Mouse (Mus musculus) kidney, adult 2 months (tissue): Measurements from ENCODE around the gene Elmod3. TPM values are rescaled to one million over a fixed set of nuclear protein-coding genes. Genes with fewer than 3 reads are reported as not detected.

Experiments used
- DNase-seq: peaks from one replicate; pipeline ENCODE4 v3.0.0; 2021
- H3K27ac ChIP-seq: fragments of 200-500 bp; 2 replicates; pipeline ENCODE4 v1.5.1; 2012; ENCODE audit warnings: low read depth, low read length, control low read depth, inconsistent platforms; ENCODE audit not compliant: insufficient read depth
- H3K27me3 ChIP-seq: fragments of 200-500 bp; replicated peaks from 2 replicates; pipeline ENCODE4 v1.6.1; 2012; ENCODE audit warnings: mild to moderate bottlenecking, moderate library complexity, low read length, inconsistent platforms; ENCODE audit not compliant: control insufficient read depth, insufficient read depth
- H3K36me3 ChIP-seq: fragments of 200-500 bp; 2 replicates; pipeline ENCODE4 v1.6.1; 2012; ENCODE audit warnings: mild to moderate bottlenecking, moderate library complexity, low read length, inconsistent platforms; ENCODE audit not compliant: control insufficient read depth, insufficient read depth
- H3K4me1 ChIP-seq: fragments of 200-500 bp; 2 replicates; pipeline ENCODE4 v1.6.1; 2011; ENCODE audit warnings: low read length; ENCODE audit not compliant: control insufficient read depth, insufficient read depth
- H3K4me3 ChIP-seq: fragments of 200-500 bp; 2 replicates; pipeline ENCODE4 v1.5.1; 2011; ENCODE audit warnings: mild to moderate bottlenecking, low read depth, low read length, control low read depth; ENCODE audit not compliant: insufficient read depth
- CTCF ChIP-seq: fragments of 200-500 bp; conservative IDR thresholded peaks from 2 replicates; pipeline ENCODE4 v1.5.1; 2011; ENCODE audit warnings: low read depth, mild to moderate bottlenecking, control low read depth, low read length, moderate library complexity, mixed read lengths; ENCODE audit not compliant: insufficient read depth, insufficient read length
- POLR2A ChIP-seq: fragments of 200-500 bp; IDR thresholded peaks from one replicate; pipeline ENCODE4 v1.6.1; 2011; ENCODE audit warnings: low read depth, low read length, control low read depth
- WGBS: fragments of 180-500 bp; shearing (Covaris S2); methylation state at CpG from one replicate; pipeline ENCODE4 v1.1.7; 2018; 5-methylcytosine and 5-hydroxymethylcytosine counted together
- polyA plus RNA-seq: library from polyadenylated mRNA; depleted of rRNA; stranded (reverse); fragments of >200 nt; gene quantifications from 2 replicates; pipeline ENCODE4 v1.2.3, GENCODE M21; 2012

Gene Elmod3
- polyA plus RNA-seq, 1 experiment = 43.0 TPM

DNA sequence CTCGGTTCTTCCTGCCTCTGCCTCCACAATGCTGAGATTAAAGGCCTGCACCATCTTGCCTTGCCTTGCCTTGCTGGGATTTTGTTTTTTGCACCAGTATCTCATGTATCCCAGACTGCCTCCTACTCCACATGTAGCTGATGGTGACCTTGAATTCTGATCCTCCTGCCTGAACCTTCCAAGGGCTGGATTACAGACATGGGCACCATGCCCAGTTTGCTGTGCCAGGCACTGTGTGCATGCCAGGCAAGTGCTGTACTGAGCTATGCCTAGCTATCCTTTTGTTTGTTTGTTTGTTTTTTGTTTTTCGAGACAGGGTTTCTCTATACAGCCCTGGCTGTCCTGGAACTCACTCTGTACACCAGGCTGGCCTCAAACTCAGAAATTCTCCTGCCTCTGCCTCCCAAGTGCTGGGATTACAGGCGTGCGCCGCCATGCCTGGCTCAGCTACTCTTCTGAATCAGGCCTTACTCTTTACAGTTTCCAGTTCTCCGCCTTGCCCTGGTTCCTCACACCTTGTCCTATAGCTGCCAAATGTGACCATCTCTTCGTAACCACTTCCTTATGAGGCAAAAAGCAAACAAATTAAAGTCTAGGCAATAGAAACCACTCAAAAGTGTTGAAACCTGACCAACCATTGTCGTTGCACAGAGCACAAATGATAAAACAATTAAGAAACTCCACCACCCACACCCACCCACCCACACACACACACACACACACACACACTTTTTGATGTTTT lies 25.6 kb upstream of the Elmod3 start:
- WGBS = 85% methylated on average over 8 of the region's 8 CpGs
- no peak overlapping the region for H3K27ac ChIP-seq

DNA sequence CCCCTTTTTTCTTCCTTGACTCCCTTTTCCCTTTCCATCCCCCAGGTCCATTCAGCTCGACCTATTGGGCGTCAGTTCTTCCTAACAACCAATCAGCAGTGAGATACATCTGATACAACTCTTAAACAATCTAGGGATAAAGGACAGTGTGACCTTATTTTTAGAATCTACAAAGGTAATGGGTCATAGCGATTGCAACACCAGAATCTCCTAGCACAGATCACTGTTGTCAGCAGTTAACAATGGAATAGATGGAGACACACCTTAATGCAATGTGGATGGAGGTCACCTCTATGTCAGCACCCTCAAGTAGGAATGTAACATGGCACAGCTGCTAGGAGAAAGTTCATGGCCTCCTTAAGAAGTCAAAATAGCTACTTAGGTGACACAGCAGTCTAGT lies 24.7 kb upstream of the Elmod3 start:
- H3K36me3 ChIP-seq = no peaks in the 10 kb centered on the region
- H3K27me3 ChIP-seq = no peaks in the 10 kb centered on the region
- H3K27ac ChIP-seq = no peak overlapping the region
- no peak overlapping the region for H3K4me3 ChIP-seq
- TF ChIP-seq POLR2A (no peak), CTCF (no peak)
- peaks cover 8% of the 10 kb centered on the region; the same call in 1 of the 2 replicates for H3K4me1 ChIP-seq
- 62% methylated on average over 3 of the region's 3 CpGs for WGBS
- DNase-seq = no peak

More for the DNA sequence above, 25.6 kb upstream of the Elmod3 start:
- Histone ChIP-seq H3K36me3 (no peaks in the 10 kb centered on the region), H3K27me3 (no peaks in the 10 kb centered on the region), H3K4me3 (no peak overlapping the region), H3K4me1 (peaks cover 5% of the 10 kb centered on the region; the same call in 1 of the 2 replicates)
- no peak for TF ChIP-seq POLR2A
- TF ChIP-seq CTCF = no peak
- DNase-seq = peak; percentile 89

DNA sequence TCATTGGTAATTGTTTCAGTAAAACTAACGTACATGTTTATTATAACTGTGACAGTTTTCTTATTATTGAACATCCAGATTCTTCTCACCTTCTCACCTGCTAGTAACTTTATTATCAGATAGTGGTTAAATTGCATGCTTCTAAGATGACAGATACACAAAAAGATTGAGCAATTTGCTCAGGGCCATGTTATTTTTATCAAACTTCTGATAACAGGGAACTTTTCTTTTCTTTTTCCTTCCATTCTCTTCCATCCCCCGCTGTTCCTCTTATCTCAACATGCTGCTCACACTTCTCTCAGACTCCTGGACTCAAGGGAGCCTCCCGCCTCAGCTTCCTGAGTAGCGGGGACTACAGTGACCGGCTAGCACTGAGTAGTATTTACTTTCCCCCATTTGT lies 22.7 kb upstream of the Elmod3 start:
- H3K36me3 ChIP-seq = no peaks in the 10 kb centered on the region
- no peak overlapping the region for H3K4me3 ChIP-seq
- WGBS = 90% methylated on average over 5 of the region's 5 CpGs
- TF ChIP-seq POLR2A = no peak
- no peak for TF ChIP-seq CTCF
- no peaks in the 10 kb centered on the region for H3K27me3 ChIP-seq
- H3K27ac ChIP-seq = no peak overlapping the region
- no peak for DNase-seq
- peaks cover 15% of the 10 kb centered on the region; the same call in 1 of the 2 replicates for H3K4me1 ChIP-seq

DNA sequence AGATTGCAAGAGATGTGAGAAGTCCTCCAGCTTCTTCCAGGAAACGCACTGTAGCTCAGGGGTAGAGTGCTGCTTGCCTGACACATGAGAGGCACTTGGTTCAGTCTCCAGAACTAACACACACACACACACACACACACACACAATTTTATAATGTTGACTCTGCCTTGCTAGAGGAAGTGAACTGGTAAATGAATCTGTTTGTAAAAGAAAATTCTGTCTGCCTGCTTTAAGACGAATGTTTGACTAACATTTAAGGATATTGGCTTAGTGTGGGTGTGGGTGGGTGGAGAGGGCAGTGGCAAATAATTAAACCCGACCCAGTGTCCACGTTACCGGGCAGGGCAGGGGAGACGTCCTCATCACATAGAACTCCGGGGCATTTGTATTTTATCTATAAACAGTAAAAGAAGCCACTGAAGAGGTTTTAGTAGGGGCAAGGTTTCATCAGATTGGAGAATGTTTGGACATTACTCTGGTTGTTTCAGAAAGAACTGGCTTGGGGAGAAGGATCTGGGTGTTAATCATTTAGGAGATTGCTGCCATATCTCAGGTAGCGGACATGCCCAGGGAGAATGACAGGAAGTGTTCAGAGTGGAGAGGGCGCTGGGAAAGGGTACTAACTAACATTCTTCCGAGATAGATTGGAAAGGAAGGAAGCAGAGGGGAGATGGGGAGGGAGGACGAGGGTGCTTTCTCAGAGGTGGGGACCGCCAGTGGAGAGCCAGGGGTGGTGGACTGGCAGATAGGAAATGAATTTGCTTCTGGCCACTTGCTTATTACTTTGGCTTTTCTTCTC lies 21.7 kb upstream of the Elmod3 start:
- TF ChIP-seq CTCF (no peak), POLR2A (no peak)
- Histone ChIP-seq H3K36me3 (no peaks in the 10 kb centered on the region), H3K27me3 (no peaks in the 10 kb centered on the region), H3K4me3 (peak overlapping the region; percentile 13; the same call in 1 of the 2 replicates), H3K27ac (peak overlapping the region; percentile 51), H3K4me1 (peaks cover 21% of the 10 kb centered on the region; the same call in 1 of the 2 replicates)
- peak; percentile 70 for DNase-seq
- WGBS = 8% methylated on average over 12 of the region's 12 CpGs

DNA sequence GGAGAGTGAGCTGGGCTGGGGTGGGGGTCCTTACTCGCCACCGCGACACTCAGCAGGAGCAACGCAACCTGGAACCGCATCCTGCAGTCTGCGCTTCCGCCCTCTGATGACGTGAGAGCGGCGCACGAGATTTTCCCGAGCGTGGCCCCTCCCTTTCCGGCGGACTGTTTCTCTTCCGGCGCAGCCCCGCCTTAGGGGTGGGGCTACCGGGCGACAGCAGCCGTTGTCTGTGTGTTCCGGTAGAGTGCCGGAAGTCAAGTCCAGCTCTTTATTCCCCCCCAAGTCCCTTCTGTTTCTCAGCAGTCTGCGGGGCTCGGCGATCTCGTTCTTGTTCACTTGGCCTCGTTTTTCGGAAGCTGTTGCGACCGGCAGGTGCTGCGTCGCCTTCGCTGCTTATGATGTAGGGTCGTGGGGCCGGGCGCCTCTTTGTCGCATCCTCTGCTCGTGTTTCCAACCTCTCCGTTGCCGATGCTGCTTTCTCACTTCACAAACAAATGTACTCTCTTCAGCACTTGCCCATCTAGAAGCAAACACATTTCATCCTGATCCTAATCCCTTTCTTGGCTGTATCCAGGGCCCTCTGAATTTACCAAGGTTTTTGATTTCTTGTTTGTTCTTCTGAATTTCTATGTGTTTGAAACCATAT lies 18.6 kb upstream of the Elmod3 start, which contains the start of gene Tgoln1:
Gene Tgoln1 (minus strand): TSS at position 358 of the 646 bp plus-strand sequence.
- Histone ChIP-seq H3K27me3 (no peaks in the 10 kb centered on the region), H3K36me3 (peaks cover 4% of the 10 kb centered on the region; the same call in 1 of the 2 replicates), H3K4me3 (peak within 1 kb of the TSS; percentile 94), H3K27ac (peak within 1 kb of the TSS; percentile 85), H3K4me1 (peaks cover 23% of the 10 kb centered on the region; the same call in 1 of the 2 replicates)
- DNase-seq = peak; percentile 97
- no peak for TF ChIP-seq CTCF
- TF ChIP-seq POLR2A = peak; percentile 71
- WGBS = under 1% methylated on average over 41 of the region's 41 CpGs

DNA sequence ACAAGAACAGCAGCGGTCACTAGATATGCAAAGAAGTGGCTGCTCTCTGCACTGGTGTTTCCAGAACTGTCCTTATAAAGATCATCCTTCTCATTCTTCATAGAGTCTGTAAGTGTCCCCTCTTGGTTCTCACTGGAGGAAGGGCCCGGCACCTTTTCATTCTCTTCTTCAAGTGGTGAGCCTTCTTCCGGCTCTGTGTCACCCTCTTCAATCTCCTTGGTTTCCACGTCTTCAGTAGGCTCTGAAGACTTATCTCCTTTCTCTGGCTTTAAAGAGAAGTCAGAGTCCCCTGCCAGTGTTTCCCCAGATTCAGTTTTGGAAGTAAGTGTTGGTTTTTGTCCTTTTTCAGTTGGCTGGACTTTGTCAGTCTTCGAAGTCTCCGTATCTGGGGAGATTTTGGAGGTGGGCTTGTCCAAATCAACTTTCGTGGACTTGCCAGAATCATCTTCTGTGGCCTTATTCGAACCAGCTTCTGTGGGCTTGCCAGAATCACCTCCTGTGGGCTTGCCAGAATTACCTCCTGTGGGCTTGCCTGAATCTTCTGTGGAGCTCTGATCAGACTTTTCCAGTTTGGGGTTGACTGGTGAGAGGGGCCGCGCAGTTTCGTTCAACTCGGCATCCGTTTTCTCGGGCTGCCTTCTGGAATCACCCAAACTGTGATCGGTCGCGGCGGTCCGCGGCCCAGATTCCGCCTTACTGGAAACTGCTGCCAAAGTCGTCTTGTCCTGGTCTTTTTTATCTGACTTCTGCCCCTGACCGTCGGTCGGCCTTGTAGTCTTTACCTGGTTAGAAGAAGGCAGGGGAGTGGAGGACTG lies 17.6 kb upstream of the Elmod3 start:
- no peak for TF ChIP-seq CTCF
- TF ChIP-seq POLR2A = no peak
- H3K27me3 ChIP-seq = no peaks in the 10 kb centered on the region
- 13% methylated on average over 25 of the region's 25 CpGs for WGBS

More for the DNA sequence above, 17.6 kb upstream of the Elmod3 start:
- no peak for DNase-seq
- Histone ChIP-seq H3K36me3 (peaks cover 5% of the 10 kb centered on the region; the same call in 1 of the 2 replicates), H3K27ac (peak overlapping the region; percentile 10), H3K4me3 (peak overlapping the region; percentile 94), H3K4me1 (peaks cover 23% of the 10 kb centered on the region; the same call in 1 of the 2 replicates)
